Mouse (Mus musculus) neural tube, embryonic 11.5 days (tissue): ENCODE results near the gene Gkn3. TPM values are rescaled to one million over a fixed set of nuclear protein-coding genes. Genes with fewer than 3 reads are reported as not detected.

Experiments used
- ATAC-seq: fragments of 200-750 bp; cut with Nextera tagmentation; 2 replicates; pipeline ENCODE4 v1.8.0; 2017; ENCODE audit warnings: moderate number of reproducible peaks, mild to moderate bottlenecking, moderate TSS enrichment, moderate library complexity; ENCODE audit not compliant: insufficient read depth, low FRiP score, low TSS enrichment
- DNase-seq: peaks from one replicate; pipeline ENCODE4 v3.0.0-alpha.2; 2015; ENCODE audit warnings: low spot score
- H3K27ac ChIP-seq: fragments of 300-500 bp; sonication (generic); 2 replicates; pipeline ENCODE4 v1.5.1; 2014; ENCODE audit warnings: low read depth, mild to moderate bottlenecking, low read length
- H3K27me3 ChIP-seq: fragments of 300-500 bp; sonication (generic); 2 replicates; pipeline ENCODE4 v1.6.1; 2014; ENCODE audit warnings: mild to moderate bottlenecking, low read length, mixed read lengths; ENCODE audit not compliant: control insufficient read depth, insufficient read depth
- H3K36me3 ChIP-seq: fragments of 300-500 bp; sonication (generic); 2 replicates; pipeline ENCODE4 v1.6.1; 2014; ENCODE audit warnings: mild to moderate bottlenecking, low read length, moderate library complexity, mixed read lengths; ENCODE audit not compliant: control insufficient read depth, insufficient read depth
- H3K4me1 ChIP-seq: fragments of 300-500 bp; sonication (generic); 2 replicates; pipeline ENCODE4 v1.6.1; 2014; ENCODE audit warnings: low read length, mixed read lengths; ENCODE audit not compliant: control insufficient read depth, insufficient read depth
- H3K4me2 ChIP-seq: fragments of 300-500 bp; sonication (generic); 2 replicates; pipeline ENCODE4 v1.6.1; 2014; ENCODE audit warnings: low read depth, mild to moderate bottlenecking, moderate library complexity
- H3K4me3 ChIP-seq: fragments of 300-500 bp; sonication (generic); 2 replicates; pipeline ENCODE4 v1.5.1; 2014; ENCODE audit warnings: low read depth, low read length
- H3K9ac ChIP-seq: fragments of 300-500 bp; sonication (generic); 2 replicates; pipeline ENCODE4 v1.6.1; 2014; ENCODE audit warnings: mild to moderate bottlenecking, low read length
- H3K9me3 ChIP-seq: fragments of 300-500 bp; sonication (generic); 2 replicates; pipeline ENCODE4 v1.6.1; 2016; ENCODE audit warnings: low read length; ENCODE audit not compliant: control insufficient read depth
- WGBS: fragments of 180-500 bp; shearing (Covaris S2); extraction: QIAGEN DNeasy Blood & Tissue Kit; methylation state at CpG from one replicate; pipeline ENCODE4 v1.1.7; 2014; 5-methylcytosine and 5-hydroxymethylcytosine counted together
- polyA plus RNA-seq: library from polyadenylated mRNA; unstranded; fragments of >200 nt; fragmentation: Nextera tagmentation; extraction: Ambion mirVana; gene quantifications from 2 replicates; pipeline ENCODE4 v1.2.1, GENCODE M21; 2014

Gene Gkn3
- polyA plus RNA-seq, result 0.39 TPM in 1 of 2 replicates, not detected in the other

GRCm38 (mm10) chr6:87388877-87389276 lies at the start of gene Gkn3:
TSS of gene Gkn3 (minus strand) at chr6:87388935.
- WGBS, result 63% methylated on average over 7 of the region's 7 CpGs
- Histone ChIP-seq H3K9ac (no peak within 1 kb of the TSS), H3K4me3 (no peak within 1 kb of the TSS), H3K9me3 (no peaks in the 10 kb centered on the region), H3K27me3 (no peaks in the 10 kb centered on the region), H3K4me2 (no peak within 1 kb of the TSS), H3K4me1 (no peaks in the 10 kb centered on the region; the same call in 1 of the 2 replicates), H3K36me3 (no peaks in the 10 kb centered on the region), H3K27ac (no peak within 1 kb of the TSS)
- no peak for ATAC-seq
- no peak for DNase-seq

- no peak for ATAC-seq
- no peak overlapping the region for H3K27ac ChIP-seq
- no peaks in the 10 kb centered on the region for H3K27me3 ChIP-seq
- 92% methylated on average over 8 of the region's 8 CpGs for WGBS
- H3K9me3 ChIP-seq, result no peaks in the 10 kb centered on the region
- no peak overlapping the region for H3K4me3 ChIP-seq
- H3K4me2 ChIP-seq, result no peak overlapping the region
- H3K4me1 ChIP-seq, result no peaks in the 10 kb centered on the region
- H3K9ac ChIP-seq, result no peak overlapping the region
- H3K36me3 ChIP-seq, result no peaks in the 10 kb centered on the region
- no peak for DNase-seq
These were observed 48.0 kb upstream of the Gkn3 start for GRCm38 (mm10) chr6:87436745-87437144.

- H3K9ac ChIP-seq, result no peak overlapping the region
- H3K27ac ChIP-seq, result no peak overlapping the region
- WGBS, result 94% methylated on average over 3 of the region's 3 CpGs
- H3K4me1 ChIP-seq, result no peaks in the 10 kb centered on the region
- DNase-seq, result no peak
- H3K36me3 ChIP-seq, result no peaks in the 10 kb centered on the region
- no peak overlapping the region for H3K4me2 ChIP-seq
- ATAC-seq, result no peak
- no peak overlapping the region for H3K4me3 ChIP-seq
- H3K27me3 ChIP-seq, result no peaks in the 10 kb centered on the region
- H3K9me3 ChIP-seq, result no peaks in the 10 kb centered on the region
These were observed 47.1 kb upstream of the Gkn3 start for GRCm38 (mm10) chr6:87435791-87436190.

GRCm38 (mm10) chr6:87428487-87429044 lies 39.8 kb upstream of the Gkn3 start, which contains the start of gene Bmp10:
TSS of gene Bmp10 (plus strand) at chr6:87428994.
- H3K9ac ChIP-seq, result no peak within 1 kb of the TSS
- no peaks in the 10 kb centered on the region for H3K9me3 ChIP-seq
- ATAC-seq, result no peak
- no peaks in the 10 kb centered on the region for H3K27me3 ChIP-seq
- H3K4me2 ChIP-seq, result no peak within 1 kb of the TSS
- no peaks in the 10 kb centered on the region for H3K4me1 ChIP-seq
- DNase-seq, result no peak
- no peak within 1 kb of the TSS for H3K4me3 ChIP-seq
- 87% methylated on average over 6 of the region's 7 CpGs for WGBS
- H3K36me3 ChIP-seq, result no peaks in the 10 kb centered on the region
- no peak within 1 kb of the TSS for H3K27ac ChIP-seq

- Histone ChIP-seq H3K9me3 (no peaks in the 10 kb centered on the region), H3K27me3 (no peaks in the 10 kb centered on the region), H3K27ac (no peak overlapping the region), H3K4me2 (no peak overlapping the region), H3K9ac (no peak overlapping the region), H3K4me3 (no peak overlapping the region), H3K4me1 (no peaks in the 10 kb centered on the region), H3K36me3 (no peaks in the 10 kb centered on the region)
- ATAC-seq (no peak), DNase-seq (no peak)
- WGBS, result 77% methylated on average over 8 of the region's 8 CpGs
These were observed 38.9 kb upstream of the Gkn3 start for GRCm38 (mm10) chr6:87427616-87428015.

GRCm38 (mm10) chr6:87426954-87427353 lies 38.2 kb upstream of the Gkn3 start:
- H3K4me2 ChIP-seq, result no peak overlapping the region
- H3K9ac ChIP-seq, result no peak overlapping the region
- H3K4me3 ChIP-seq, result no peak overlapping the region
- no peaks in the 10 kb centered on the region for H3K36me3 ChIP-seq
- H3K27ac ChIP-seq, result no peak overlapping the region
- ATAC-seq (no peak), DNase-seq (no peak)
- 83% methylated on average over 5 of the region's 5 CpGs for WGBS
- no peaks in the 10 kb centered on the region for H3K27me3 ChIP-seq
- H3K4me1 ChIP-seq, result no peaks in the 10 kb centered on the region
- no peaks in the 10 kb centered on the region for H3K9me3 ChIP-seq

GRCm38 (mm10) chr6:87424037-87424816 lies 35.5 kb upstream of the Gkn3 start:
- no peaks in the 10 kb centered on the region for H3K27me3 ChIP-seq
- no peak overlapping the region for H3K9ac ChIP-seq
- ATAC-seq (no peak), DNase-seq (no peak)
- no peaks in the 10 kb centered on the region for H3K4me1 ChIP-seq
- H3K4me2 ChIP-seq, result no peak overlapping the region
- H3K27ac ChIP-seq, result no peak overlapping the region
- no peak overlapping the region for H3K4me3 ChIP-seq
- no peaks in the 10 kb centered on the region for H3K36me3 ChIP-seq
- no peaks in the 10 kb centered on the region for H3K9me3 ChIP-seq
- WGBS, result 75% methylated on average over 19 of the region's 19 CpGs

- 86% methylated on average over 7 of the region's 7 CpGs for whole genome bisulfite sequencing
- Histone ChIP-seq H3K4me1 (no peaks in the 10 kb centered on the region), H3K4me2 (no peak overlapping the region), H3K4me3 (no peak overlapping the region), H3K36me3 (no peaks in the 10 kb centered on the region), H3K27ac (no peak overlapping the region), H3K9ac (no peak overlapping the region), H3K27me3 (no peaks in the 10 kb centered on the region), H3K9me3 (no peaks in the 10 kb centered on the region)
- ATAC-seq (no peak), DNase-seq (no peak)
These were observed 33.6 kb upstream of the Gkn3 start for GRCm38 (mm10) chr6:87422304-87422703.

- 37% methylated on average over 3 of the region's 3 CpGs for WGBS
- no peak overlapping the region for H3K4me2 ChIP-seq
- no peak overlapping the region for H3K9ac ChIP-seq
- no peaks in the 10 kb centered on the region for H3K9me3 ChIP-seq
- H3K27ac ChIP-seq, result no peak overlapping the region
- no peak for ATAC-seq
- H3K27me3 ChIP-seq, result no peaks in the 10 kb centered on the region
- H3K4me3 ChIP-seq, result no peak overlapping the region
- H3K4me1 ChIP-seq, result no peaks in the 10 kb centered on the region
- DNase-seq, result no peak
- H3K36me3 ChIP-seq, result no peaks in the 10 kb centered on the region
These were observed 23.3 kb upstream of the Gkn3 start for GRCm38 (mm10) chr6:87412011-87412410.
